Mouse (Mus musculus): ENCODE data around the gene Emp2. TPM values are rescaled to one million over a fixed set of nuclear protein-coding genes. Genes with fewer than 3 reads are reported as not detected.

The Emp2 gene
- polyA plus RNA-seq (2015; fragmentation: Nextera tagmentation; extraction: Ambion mirVana), result 44.6 and 49.1 TPM in 2 replicates

DNA sequence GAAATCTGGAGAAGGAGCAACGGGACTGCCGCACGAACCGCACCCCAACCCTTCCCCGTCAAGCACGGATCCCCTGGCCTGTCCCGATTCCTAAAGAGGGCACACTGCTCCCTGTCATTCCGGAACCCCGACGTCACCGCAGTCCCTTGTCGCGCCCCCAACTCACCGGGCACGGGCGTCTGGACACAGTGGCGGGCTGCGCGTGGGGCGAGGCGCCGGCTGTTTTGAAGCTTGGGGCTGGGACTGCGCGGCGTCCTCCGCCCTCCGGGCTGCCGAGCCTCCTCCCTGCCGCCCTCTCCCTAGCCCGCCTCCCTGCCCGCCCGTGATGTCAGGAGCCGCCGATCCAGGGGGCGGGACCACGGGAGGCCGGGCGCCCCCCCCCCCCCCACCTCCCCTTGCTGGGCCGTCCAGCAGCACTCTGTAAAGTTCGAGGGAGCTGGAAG lies at the start of gene Emp2:
Gene Emp2 (minus strand): TSS at position 323 of the 443 bp plus-strand sequence.
- H3K27me3 ChIP-seq, result peaks cover 3% of the 10 kb centered on the region
- H3K9ac ChIP-seq, result peak within 1 kb of the TSS; percentile 73
- peaks cover 31% of the 10 kb centered on the region for H3K4me1 ChIP-seq (replicated peaks)
- peak; percentile 83 for ATAC-seq (replicated peaks; ENCODE audit: insufficient number of reproducible peaks, insufficient read depth, low FRiP score, low read depth)
- peak within 1 kb of the TSS; percentile 84 for H3K4me2 ChIP-seq
- H3K4me3 ChIP-seq, result peak within 1 kb of the TSS; percentile 81
- H3K9me3 ChIP-seq (replicated peaks), result no peaks in the 10 kb centered on the region
- H3K36me3 ChIP-seq, result no peaks in the 10 kb centered on the region
- H3K27ac ChIP-seq, result peak within 1 kb of the TSS; percentile 79
- WGBS, result under 1% methylated on average over 33 of the region's 40 CpGs

DNA sequence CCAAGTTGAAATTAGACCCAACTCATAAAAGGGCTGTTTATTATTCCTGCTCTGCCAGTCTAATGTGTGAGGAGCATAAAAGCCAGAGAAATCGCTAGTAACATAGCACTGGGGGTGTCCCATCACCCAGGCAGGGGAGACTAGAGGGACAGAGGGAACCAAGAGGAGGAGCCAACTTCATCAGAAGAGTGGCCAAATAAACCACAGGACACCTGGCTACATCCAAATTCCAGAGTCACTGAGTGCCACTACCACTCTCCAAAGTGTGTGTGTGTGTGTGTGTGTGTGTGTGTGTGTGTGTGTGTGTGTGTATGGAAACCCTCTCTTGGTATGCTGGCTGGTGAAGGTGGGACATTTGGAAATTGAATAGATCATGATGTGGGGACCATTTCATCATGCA lies 49.3 kb upstream of the Emp2 start:
- Histone ChIP-seq H3K9me3 (replicated peaks) (no peaks in the 10 kb centered on the region), H3K4me2 (no peak overlapping the region), H3K9ac (no peak overlapping the region), H3K4me3 (no peak overlapping the region), H3K4me1 (replicated peaks) (peaks cover 9% of the 10 kb centered on the region), H3K27me3 (no peaks in the 10 kb centered on the region), H3K27ac (no peak overlapping the region), H3K36me3 (no peaks in the 10 kb centered on the region)
- no peak for ATAC-seq (replicated peaks; ENCODE audit: insufficient number of reproducible peaks, insufficient read depth, low FRiP score, low read depth)
- 44% methylated on average over 1 of the region's 1 CpGs for WGBS

DNA sequence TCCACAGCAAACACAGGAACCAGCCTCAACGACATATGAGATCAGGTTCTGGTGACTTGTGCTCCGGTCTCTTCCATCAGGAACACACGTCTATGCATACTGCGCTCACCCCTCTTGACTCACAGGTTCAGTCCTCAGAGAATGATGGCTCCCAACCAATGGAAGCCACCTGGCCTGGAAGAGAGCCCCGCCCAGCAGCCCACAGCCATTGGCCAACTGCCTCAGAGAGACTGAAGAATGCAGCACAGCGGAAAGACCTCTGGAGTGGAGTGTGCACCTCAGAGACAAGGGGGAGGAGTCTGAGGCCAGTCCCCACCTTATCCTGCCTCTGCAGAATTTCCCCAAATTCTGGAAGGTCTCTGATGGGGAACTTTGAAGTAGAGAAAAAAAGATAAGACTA lies 45.5 kb upstream of the Emp2 start:
- no peaks in the 10 kb centered on the region for H3K27me3 ChIP-seq
- H3K4me2 ChIP-seq, result no peak overlapping the region
- no peaks in the 10 kb centered on the region for H3K36me3 ChIP-seq
- H3K9me3 ChIP-seq (replicated peaks), result no peaks in the 10 kb centered on the region
- peaks cover 27% of the 10 kb centered on the region for H3K4me1 ChIP-seq (replicated peaks)
- 80% methylated on average over 6 of the region's 6 CpGs for WGBS
- no peak overlapping the region for H3K4me3 ChIP-seq
- ATAC-seq (replicated peaks; ENCODE audit: insufficient number of reproducible peaks, insufficient read depth, low FRiP score, low read depth), result no peak
- no peak overlapping the region for H3K27ac ChIP-seq
- H3K9ac ChIP-seq, result no peak overlapping the region

DNA sequence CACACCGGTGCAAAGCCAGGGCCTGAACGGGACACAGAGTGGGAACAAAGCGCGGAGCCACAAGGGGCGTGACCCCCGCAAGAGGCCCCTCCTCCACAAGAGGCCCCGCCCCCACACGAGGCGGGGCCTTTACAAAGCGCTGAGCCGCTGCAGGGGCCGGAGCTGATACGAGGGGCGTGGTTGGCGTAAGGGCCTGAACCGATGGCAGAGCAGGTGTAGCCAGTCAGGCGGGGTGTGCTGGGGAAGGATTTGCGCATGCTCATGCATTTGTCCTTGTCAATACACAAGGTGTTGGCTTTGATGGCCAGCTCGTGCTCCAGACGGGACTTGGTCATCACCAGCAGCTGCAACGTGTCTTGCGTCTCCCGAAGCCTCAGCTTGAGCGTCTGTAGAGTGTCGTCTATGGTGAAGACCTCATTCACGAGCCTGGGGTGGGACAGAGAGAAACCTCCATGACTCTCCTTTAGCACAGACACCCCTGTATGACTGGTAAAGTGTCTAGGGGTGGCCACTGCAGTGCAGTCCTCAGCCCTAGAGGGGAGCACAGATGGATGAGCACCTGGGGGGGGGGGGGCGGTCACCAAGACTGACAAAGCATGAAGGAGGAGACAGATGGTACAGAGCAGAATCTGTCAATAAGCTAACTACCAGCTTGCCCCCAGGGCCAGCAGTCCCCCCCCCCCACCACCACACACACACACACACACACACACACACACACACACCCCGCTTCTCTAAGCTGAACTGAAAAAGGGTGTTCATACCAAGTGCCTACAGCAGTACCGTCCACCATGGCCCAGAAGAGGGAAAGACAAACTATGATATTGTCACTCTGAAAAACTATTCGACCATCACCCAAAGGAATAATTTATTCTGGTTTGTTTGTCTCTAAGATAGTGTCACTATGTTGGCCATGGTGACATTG lies 44.5 kb upstream of the Emp2 start:
- H3K9ac ChIP-seq, result no peak overlapping the region
- no peak overlapping the region; the same call in 1 of the 2 replicates for H3K4me3 ChIP-seq
- H3K9me3 ChIP-seq (replicated peaks), result no peaks in the 10 kb centered on the region
- no peaks in the 10 kb centered on the region for H3K36me3 ChIP-seq
- 14% methylated on average over 29 of the region's 30 CpGs for WGBS
- ATAC-seq (replicated peaks; ENCODE audit: insufficient number of reproducible peaks, insufficient read depth, low FRiP score, low read depth), result peak; percentile 75; the same call in 1 of the 2 replicates
- no peaks in the 10 kb centered on the region for H3K27me3 ChIP-seq
- H3K4me2 ChIP-seq, result peak overlapping the region; percentile 52
- peaks cover 29% of the 10 kb centered on the region for H3K4me1 ChIP-seq (replicated peaks)
- no peak overlapping the region for H3K27ac ChIP-seq

DNA sequence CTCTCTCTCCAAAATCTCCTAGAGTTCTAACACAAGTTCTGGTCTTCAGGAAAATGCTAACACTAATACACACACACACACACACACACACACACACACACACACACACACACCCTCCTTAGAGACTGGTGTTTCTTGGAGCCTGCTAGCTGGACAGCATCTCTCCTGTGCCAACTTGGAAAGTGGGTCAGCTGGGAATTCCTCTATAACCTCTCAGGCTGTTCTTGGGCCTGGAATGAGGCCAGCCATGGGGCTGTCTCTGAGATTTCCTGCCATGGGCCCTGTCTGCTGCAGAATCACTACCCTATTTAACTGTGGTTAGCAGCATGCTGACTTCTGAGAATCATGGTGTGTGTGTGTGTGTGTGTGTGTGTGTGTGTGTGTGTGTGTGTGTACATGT lies 41.2 kb upstream of the Emp2 start:
- ATAC-seq (replicated peaks; ENCODE audit: insufficient number of reproducible peaks, insufficient read depth, low FRiP score, low read depth), result 0 out of 2 replicates have a peak, but pooled peaks have one; percentile 9

DNA sequence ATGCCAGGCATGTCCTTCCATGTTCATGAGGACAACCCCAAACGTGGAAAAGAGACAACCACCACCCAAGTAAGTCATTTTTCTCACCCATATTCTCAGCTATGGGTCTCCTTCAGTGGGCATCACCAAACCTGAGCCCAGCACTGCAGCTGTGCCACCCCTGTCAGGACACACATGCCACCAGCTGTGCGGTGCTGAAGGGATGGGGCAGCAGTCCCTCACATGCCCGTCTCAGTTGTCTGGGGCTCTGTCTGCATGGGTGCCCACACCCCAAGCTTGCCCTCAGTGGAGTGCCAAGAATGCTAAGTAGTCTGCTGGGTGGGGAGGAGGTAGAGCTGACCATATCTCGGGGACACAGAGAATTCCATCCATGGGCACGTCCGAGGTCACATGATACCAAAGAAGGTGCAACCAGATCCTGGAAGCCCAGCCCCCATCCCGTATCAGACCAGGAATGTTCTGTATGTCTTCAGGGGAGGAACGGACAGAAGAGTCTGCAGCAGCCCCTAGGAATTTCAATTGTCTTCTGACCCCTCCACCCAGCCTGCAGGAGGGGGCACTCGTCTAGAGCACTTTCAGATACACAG lies 37.4 kb upstream of the Emp2 start:
- Histone ChIP-seq H3K36me3 (no peaks in the 10 kb centered on the region), H3K4me1 (replicated peaks) (peaks cover 69% of the 10 kb centered on the region), H3K9me3 (replicated peaks) (no peaks in the 10 kb centered on the region), H3K4me2 (peak overlapping the region; percentile 40), H3K27ac (peak overlapping the region; percentile 92), H3K27me3 (no peaks in the 10 kb centered on the region), H3K9ac (no peak overlapping the region), H3K4me3 (no peak overlapping the region)
- 28% methylated on average over 9 of the region's 9 CpGs for WGBS
- ATAC-seq (replicated peaks; ENCODE audit: insufficient number of reproducible peaks, insufficient read depth, low FRiP score, low read depth), result peak; percentile 61

More for the DNA sequence above, 41.2 kb upstream of the Emp2 start:
- Histone ChIP-seq H3K4me2 (no peak overlapping the region), H3K9me3 (replicated peaks) (no peaks in the 10 kb centered on the region), H3K4me1 (replicated peaks) (peaks cover 49% of the 10 kb centered on the region), H3K36me3 (no peaks in the 10 kb centered on the region), H3K4me3 (no peak overlapping the region), H3K27ac (peak overlapping the region; percentile 73), H3K27me3 (no peaks in the 10 kb centered on the region), H3K9ac (no peak overlapping the region)

DNA sequence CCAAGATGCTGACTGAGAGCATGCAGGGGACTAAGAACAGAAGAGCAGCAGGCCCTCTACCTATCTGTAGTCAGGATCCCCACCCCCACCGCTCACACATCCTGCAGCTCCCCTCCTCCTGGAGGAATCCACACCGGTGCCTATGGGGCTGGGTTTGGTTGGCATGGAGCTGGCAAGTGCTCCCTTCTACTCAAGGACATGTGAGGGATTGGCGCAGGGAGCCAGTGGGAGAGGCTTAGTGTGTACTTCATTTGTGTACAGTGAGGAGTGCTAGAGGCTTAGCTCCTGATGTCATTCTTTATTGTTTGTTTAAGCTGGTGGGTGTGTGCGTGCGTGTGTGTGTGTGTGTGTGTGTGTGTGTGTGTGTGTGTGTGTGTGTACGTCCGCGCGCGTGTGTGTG lies 36.1 kb upstream of the Emp2 start:
- Histone ChIP-seq H3K4me2 (peak overlapping the region; percentile 25; the same call in 1 of the 2 replicates), H3K36me3 (no peaks in the 10 kb centered on the region), H3K4me1 (replicated peaks) (peaks cover 57% of the 10 kb centered on the region), H3K4me3 (no peak overlapping the region), H3K27ac (peak overlapping the region; percentile 92), H3K9ac (no peak overlapping the region), H3K27me3 (no peaks in the 10 kb centered on the region), H3K9me3 (replicated peaks) (no peaks in the 10 kb centered on the region)
- WGBS, result 66% methylated on average over 10 of the region's 10 CpGs
- peak; percentile 61 for ATAC-seq (replicated peaks; ENCODE audit: insufficient number of reproducible peaks, insufficient read depth, low FRiP score, low read depth)

DNA sequence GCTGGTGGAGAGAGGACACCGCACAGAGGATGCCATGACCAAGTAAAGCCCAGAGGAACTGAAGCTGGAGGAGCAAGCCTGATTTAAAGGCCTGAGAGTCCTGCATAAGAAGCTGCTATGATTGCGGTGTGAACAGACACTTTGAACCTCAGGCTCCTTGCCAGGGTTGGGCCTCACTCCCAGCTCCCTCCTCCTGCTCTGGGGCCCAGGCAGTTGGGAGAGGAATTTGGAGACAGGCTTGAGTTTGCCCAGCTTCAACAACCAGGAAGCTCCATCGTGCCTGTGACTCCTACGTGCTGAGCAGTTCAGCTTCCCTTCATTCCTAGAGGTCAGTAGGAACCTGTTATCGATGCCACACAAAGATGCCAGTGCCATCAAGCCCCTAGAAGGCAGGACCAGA lies 35.7 kb upstream of the Emp2 start:
- H3K27me3 ChIP-seq, result no peaks in the 10 kb centered on the region
- H3K9ac ChIP-seq, result no peak overlapping the region
- peaks cover 53% of the 10 kb centered on the region for H3K4me1 ChIP-seq (replicated peaks)
- peak; percentile 43 for ATAC-seq (replicated peaks; ENCODE audit: insufficient number of reproducible peaks, insufficient read depth, low FRiP score, low read depth)
- no peaks in the 10 kb centered on the region for H3K36me3 ChIP-seq
- H3K27ac ChIP-seq, result peak overlapping the region; percentile 92
- peak overlapping the region; percentile 25; the same call in 1 of the 2 replicates for H3K4me2 ChIP-seq
- 34% methylated on average over 5 of the region's 5 CpGs for WGBS
- no peak overlapping the region for H3K4me3 ChIP-seq
- no peaks in the 10 kb centered on the region for H3K9me3 ChIP-seq (replicated peaks)

DNA sequence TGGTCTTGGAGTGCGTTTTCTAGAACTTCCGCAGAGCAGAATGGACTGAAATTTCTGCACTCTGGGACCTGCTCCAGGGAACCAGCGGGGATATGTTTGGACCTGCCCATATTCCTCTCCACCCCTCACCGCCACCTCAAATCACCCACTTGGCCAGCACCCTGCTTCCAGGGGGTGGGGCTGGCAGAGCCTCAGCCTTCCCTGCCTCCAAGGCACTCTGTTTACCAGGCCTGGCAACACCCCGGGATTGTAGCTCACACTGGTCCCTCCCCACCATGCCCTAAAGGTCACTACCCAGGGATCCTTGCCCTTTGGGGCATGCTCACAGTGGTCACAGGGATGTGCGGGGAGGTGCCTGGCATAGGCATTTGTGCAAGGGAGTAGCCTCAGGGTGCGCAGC lies 33.8 kb upstream of the Emp2 start:
- Histone ChIP-seq H3K36me3 (no peaks in the 10 kb centered on the region), H3K4me3 (no peak overlapping the region), H3K4me1 (replicated peaks) (peaks cover 49% of the 10 kb centered on the region), H3K27me3 (no peaks in the 10 kb centered on the region), H3K27ac (no peak overlapping the region), H3K9me3 (replicated peaks) (no peaks in the 10 kb centered on the region), H3K9ac (no peak overlapping the region), H3K4me2 (no peak overlapping the region)
- 76% methylated on average over 7 of the region's 7 CpGs for WGBS
- no peak for ATAC-seq (replicated peaks; ENCODE audit: insufficient number of reproducible peaks, insufficient read depth, low FRiP score, low read depth)

DNA sequence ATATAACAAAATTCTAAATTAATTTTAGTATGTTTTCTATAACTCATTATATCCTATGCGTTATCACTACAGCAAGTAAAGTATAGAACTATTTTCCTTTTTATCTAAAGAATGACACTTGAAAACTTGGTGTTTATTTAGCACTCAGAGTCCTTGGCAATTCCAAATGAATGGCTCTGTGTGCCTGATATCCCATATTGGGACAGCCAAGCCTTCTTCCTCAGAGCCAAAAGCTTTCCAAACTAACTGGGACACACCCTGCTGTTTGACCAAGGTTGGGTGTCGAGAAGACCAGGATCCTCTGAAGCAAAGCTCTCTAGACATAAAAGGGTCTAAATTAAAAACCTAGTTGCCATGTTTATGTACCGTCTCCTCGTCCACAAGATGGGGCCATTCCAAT lies 27.3 kb upstream of the Emp2 start:
- H3K36me3 ChIP-seq, result no peaks in the 10 kb centered on the region
- H3K4me1 ChIP-seq (replicated peaks), result peaks cover 28% of the 10 kb centered on the region
- no peak overlapping the region for H3K27ac ChIP-seq
- no peaks in the 10 kb centered on the region for H3K9me3 ChIP-seq (replicated peaks)
- no peak overlapping the region for H3K4me2 ChIP-seq
- WGBS, result 67% methylated on average over 4 of the region's 4 CpGs
- no peak overlapping the region for H3K4me3 ChIP-seq
- ATAC-seq (replicated peaks; ENCODE audit: insufficient number of reproducible peaks, insufficient read depth, low FRiP score, low read depth), result no peak
- H3K27me3 ChIP-seq, result no peaks in the 10 kb centered on the region
- H3K9ac ChIP-seq, result no peak overlapping the region

DNA sequence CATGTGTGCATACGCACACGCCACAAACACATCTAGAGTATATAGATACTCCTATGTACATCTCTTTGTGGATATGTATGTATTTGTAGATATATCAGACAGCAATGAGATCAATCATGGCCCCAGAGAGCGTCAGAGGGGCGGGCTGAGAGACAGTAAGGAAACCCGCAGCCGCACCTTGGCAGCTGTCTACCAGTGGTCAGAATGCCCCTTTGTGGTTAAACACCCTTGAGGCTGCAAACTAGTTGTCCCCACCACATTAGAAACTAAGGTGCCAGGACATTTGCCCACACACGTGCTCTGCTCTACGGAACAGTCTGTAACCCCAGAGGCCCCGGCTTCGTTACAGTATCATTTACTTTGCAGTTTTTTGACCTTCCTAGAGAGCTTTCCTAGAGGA lies 26.2 kb upstream of the Emp2 start:
- H3K4me3 ChIP-seq, result no peak overlapping the region
- 91% methylated on average over 10 of the region's 10 CpGs for WGBS
- no peak overlapping the region for H3K9ac ChIP-seq
- no peaks in the 10 kb centered on the region for H3K27me3 ChIP-seq
- H3K4me1 ChIP-seq (replicated peaks), result peaks cover 28% of the 10 kb centered on the region
- H3K36me3 ChIP-seq, result no peaks in the 10 kb centered on the region
- ATAC-seq (replicated peaks; ENCODE audit: insufficient number of reproducible peaks, insufficient read depth, low FRiP score, low read depth), result no peak
- no peaks in the 10 kb centered on the region for H3K9me3 ChIP-seq (replicated peaks)
- no peak overlapping the region for H3K27ac ChIP-seq
- H3K4me2 ChIP-seq, result no peak overlapping the region

Data from heart, embryonic 15.5 days (tissue).